Mouse (Mus musculus) midbrain, embryonic 11.5 days (tissue): ENCODE data around the gene Taf8. TPM values are rescaled to one million over a fixed set of nuclear protein-coding genes. Genes with fewer than 3 reads are reported as not detected.

ENCODE experiments used
- ATAC-seq: fragments of 200-750 bp; cut with Nextera tagmentation; 2 replicates; pipeline ENCODE4 v1.8.0; 2017; ENCODE audit warnings: moderate TSS enrichment, moderate library complexity; ENCODE audit not compliant: low FRiP score
- DNase-seq: peaks from one replicate; pipeline ENCODE4 v3.0.0; 2015; ENCODE audit warnings: low spot score; ENCODE audit errors: missing footprints
- H3K27ac ChIP-seq: fragments of 300-500 bp; sonication (generic); 2 replicates; pipeline ENCODE4 v1.5.1; 2014; ENCODE audit warnings: low read depth, low read length
- H3K27me3 ChIP-seq: fragments of 300-500 bp; sonication (generic); 2 replicates; pipeline ENCODE4 v1.6.1; 2014; ENCODE audit warnings: mild to moderate bottlenecking, low read length, moderate library complexity, mixed read lengths; ENCODE audit not compliant: control insufficient read depth, insufficient read depth
- H3K36me3 ChIP-seq: fragments of 300-500 bp; sonication (generic); 2 replicates; pipeline ENCODE4 v1.6.1; 2014; ENCODE audit warnings: mild to moderate bottlenecking, low read length, moderate library complexity, mixed read lengths; ENCODE audit not compliant: control insufficient read depth, insufficient read depth
- H3K4me1 ChIP-seq: fragments of 300-500 bp; sonication (generic); 2 replicates; pipeline ENCODE4 v1.6.1; 2014; ENCODE audit warnings: low read length; ENCODE audit not compliant: control insufficient read depth, insufficient read depth
- H3K4me2 ChIP-seq: fragments of 300-500 bp; sonication (generic); 2 replicates; pipeline ENCODE4 v1.6.1; 2014; ENCODE audit warnings: mild to moderate bottlenecking, moderate library complexity
- H3K4me3 ChIP-seq: fragments of 300-500 bp; sonication (generic); 2 replicates; pipeline ENCODE4 v1.5.1; 2014; ENCODE audit warnings: low read depth, low read length
- H3K9ac ChIP-seq: fragments of 300-500 bp; sonication (generic); 2 replicates; pipeline ENCODE4 v1.6.1; 2014; ENCODE audit warnings: low read length
- H3K9me3 ChIP-seq: fragments of 300-500 bp; sonication (generic); 2 replicates; pipeline ENCODE4 v1.6.1; 2016; ENCODE audit warnings: low read length; ENCODE audit not compliant: control insufficient read depth
- WGBS: fragments of 180-500 bp; shearing (Covaris S2); extraction: QIAGEN DNeasy Blood & Tissue Kit; methylation state at CpG from one replicate; pipeline ENCODE4 v1.1.7; 2014; 5-methylcytosine and 5-hydroxymethylcytosine counted together
- polyA plus RNA-seq: library from polyadenylated mRNA; unstranded; fragments of >200 nt; fragmentation: Nextera tagmentation; extraction: Ambion mirVana; gene quantifications from 2 replicates; pipeline ENCODE4 v1.2.1, GENCODE M21; 2014

Gene Taf8
- polyA plus RNA-seq, 1 experiment from 2014 or later = 25.5 TPM

DNA sequence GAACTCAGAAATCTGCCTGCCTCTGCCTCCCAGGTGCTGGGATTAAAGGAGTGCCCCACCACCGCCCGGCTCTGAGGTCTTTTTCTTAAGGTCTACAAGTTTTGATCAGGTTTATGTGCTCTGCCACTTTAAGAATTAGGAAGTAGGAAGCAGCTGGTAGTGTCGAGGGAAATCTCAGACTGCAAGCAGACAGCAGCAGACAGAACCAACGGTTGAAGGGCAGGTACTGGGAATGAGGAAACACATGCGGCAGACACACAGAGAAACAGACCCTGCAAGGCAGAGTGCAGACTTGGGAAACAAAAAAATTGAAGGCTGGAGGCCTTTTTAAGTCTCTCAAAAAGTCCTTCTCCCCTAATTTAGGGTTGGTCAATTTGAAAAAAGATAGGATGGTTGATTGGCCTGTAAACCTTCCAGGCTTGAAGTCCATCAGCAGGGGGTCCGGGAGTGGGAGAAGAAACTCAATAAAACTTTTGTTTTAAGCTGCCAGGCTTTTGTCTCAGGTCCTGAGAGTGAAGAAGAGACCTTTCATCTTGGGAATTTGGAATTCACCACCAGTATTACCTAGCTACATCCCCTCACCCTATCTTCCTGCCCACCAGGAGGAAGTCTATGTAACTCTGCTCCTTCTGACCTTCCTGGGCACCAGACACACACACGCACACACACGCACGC lies 7.1 kb upstream of the Taf8 start:
- DNase-seq (no peak), ATAC-seq (no peak)
- Histone ChIP-seq H3K36me3 (no peaks in the 10 kb centered on the region), H3K9me3 (no peaks in the 10 kb centered on the region), H3K27ac (no peak overlapping the region), H3K9ac (no peak overlapping the region), H3K4me1 (peaks cover 15% of the 10 kb centered on the region), H3K27me3 (no peaks in the 10 kb centered on the region), H3K4me2 (no peak overlapping the region), H3K4me3 (no peak overlapping the region)
- WGBS = 75% methylated on average over 9 of the region's 9 CpGs

DNA sequence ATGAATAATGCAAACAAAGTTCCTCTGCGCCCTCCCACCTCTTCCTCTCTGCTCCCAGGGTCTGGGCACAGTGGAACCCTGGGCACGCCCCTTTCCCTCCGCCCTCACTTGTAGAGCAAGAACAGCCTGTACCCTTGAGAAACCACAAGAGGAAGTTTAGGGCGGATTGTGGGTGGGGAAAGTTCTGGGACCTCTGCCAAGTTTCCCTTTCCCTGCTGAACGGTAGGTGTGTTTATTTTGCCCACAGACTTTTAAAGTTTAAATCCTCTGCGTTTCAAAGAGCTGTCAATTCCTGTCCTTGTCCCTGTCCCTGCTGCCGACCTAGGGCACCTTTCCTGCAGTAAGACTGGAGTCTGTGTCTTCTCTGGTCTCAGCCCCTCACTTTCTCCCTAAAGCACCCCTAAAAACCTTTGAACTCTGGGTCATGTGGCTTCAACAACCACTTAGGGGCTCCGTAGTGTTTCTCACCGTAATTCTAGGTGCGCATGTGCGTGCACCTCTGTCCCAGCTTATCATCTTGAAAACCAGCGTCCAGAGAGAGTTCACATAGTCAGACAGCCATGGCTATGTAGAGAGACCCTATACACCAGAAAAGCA lies 6.0 kb upstream of the Taf8 start:
- H3K27me3 ChIP-seq = no peaks in the 10 kb centered on the region
- H3K4me3 ChIP-seq = no peak overlapping the region
- 66% methylated on average over 12 of the region's 12 CpGs for WGBS
- ATAC-seq (no peak), DNase-seq (no peak)
- H3K36me3 ChIP-seq = no peaks in the 10 kb centered on the region
- peaks cover 15% of the 10 kb centered on the region for H3K4me1 ChIP-seq
- H3K27ac ChIP-seq = no peak overlapping the region
- H3K9me3 ChIP-seq = no peaks in the 10 kb centered on the region
- H3K9ac ChIP-seq = no peak overlapping the region
- no peak overlapping the region for H3K4me2 ChIP-seq

DNA sequence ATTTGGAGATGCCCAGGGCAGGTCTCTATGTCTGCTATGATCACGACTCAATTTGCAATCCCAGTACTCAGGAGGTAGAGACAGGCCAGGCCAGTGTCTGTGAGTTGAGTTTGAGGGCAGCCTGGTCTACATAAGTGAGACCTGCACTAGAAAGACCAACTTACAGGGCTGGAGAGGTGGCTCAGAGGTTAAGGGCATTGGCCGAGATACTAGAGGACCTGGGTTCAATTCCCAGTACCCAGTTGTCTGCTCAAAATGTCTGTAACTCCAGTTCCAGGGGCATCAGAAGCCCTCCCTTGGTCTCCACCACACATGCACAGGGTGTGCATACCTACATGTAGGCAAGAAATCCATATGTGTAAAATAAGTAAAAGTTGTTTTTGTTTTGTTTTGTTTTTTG lies 5.4 kb upstream of the Taf8 start:
- WGBS = 84% methylated on average over 2 of the region's 2 CpGs

DNA sequence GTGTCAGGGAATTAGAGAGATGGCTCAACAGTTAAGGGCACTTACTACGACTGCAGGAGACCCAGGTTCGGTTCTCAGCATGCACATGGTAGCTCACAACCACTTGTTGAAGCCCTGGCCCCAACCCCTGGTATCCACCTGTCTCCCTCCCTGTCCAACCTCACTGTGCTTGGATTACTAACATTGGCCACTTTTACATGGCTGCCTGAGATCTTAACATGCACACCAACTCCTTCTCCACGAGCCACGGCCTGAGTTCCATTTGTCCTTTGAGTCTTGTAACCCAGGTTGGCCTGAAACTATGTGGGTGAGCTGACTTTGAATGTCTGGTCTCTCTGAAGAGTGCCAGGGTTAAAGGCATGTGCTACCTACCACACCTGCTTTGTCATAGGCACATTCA lies 4.6 kb upstream of the Taf8 start:
- H3K4me1 ChIP-seq = peaks cover 15% of the 10 kb centered on the region

More for the DNA sequence above, 5.4 kb upstream of the Taf8 start:
- Histone ChIP-seq H3K4me3 (no peak overlapping the region), H3K4me2 (no peak overlapping the region), H3K36me3 (no peaks in the 10 kb centered on the region), H3K27ac (no peak overlapping the region), H3K9ac (no peak overlapping the region), H3K4me1 (peaks cover 15% of the 10 kb centered on the region), H3K27me3 (no peaks in the 10 kb centered on the region), H3K9me3 (no peaks in the 10 kb centered on the region)
- DNase-seq (no peak), ATAC-seq (no peak)

DNA sequence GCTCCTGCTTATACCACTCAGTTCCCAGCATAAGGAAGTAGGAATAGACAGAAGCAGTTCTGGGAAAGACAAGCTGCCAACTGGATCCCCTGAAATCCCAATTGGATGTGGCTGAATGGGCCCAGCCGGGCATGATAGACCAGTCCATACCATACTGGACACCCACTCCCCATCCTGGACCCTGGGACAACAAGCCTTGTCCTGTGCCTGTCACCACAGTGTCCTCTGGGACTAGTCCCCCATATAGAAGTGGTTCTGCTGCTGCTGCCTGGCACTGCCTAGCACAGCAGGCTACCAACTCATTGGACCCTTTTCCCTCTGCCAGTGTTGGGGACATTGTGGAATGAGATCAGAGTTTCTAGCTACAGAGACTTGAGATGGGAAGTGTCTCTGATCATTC lies 4.0 kb upstream of the Taf8 start:
- no peaks in the 10 kb centered on the region for H3K36me3 ChIP-seq
- DNase-seq = no peak
- no peak overlapping the region for H3K4me3 ChIP-seq
- peaks cover 16% of the 10 kb centered on the region for H3K4me1 ChIP-seq
- H3K27ac ChIP-seq = no peak overlapping the region
- no peaks in the 10 kb centered on the region for H3K9me3 ChIP-seq
- H3K4me2 ChIP-seq = no peak overlapping the region
- no peak for ATAC-seq
- no peaks in the 10 kb centered on the region for H3K27me3 ChIP-seq
- 90% methylated on average over 1 of the region's 1 CpGs for WGBS
- no peak overlapping the region for H3K9ac ChIP-seq

More for the DNA sequence above, 4.6 kb upstream of the Taf8 start:
- H3K36me3 ChIP-seq = no peaks in the 10 kb centered on the region
- DNase-seq (no peak), ATAC-seq (no peak)
- H3K4me2 ChIP-seq = no peak overlapping the region
- H3K27me3 ChIP-seq = no peaks in the 10 kb centered on the region
- H3K9me3 ChIP-seq = no peaks in the 10 kb centered on the region
- 94% methylated on average over 4 of the region's 4 CpGs for WGBS
- no peak overlapping the region for H3K4me3 ChIP-seq
- no peak overlapping the region for H3K27ac ChIP-seq
- H3K9ac ChIP-seq = no peak overlapping the region

DNA sequence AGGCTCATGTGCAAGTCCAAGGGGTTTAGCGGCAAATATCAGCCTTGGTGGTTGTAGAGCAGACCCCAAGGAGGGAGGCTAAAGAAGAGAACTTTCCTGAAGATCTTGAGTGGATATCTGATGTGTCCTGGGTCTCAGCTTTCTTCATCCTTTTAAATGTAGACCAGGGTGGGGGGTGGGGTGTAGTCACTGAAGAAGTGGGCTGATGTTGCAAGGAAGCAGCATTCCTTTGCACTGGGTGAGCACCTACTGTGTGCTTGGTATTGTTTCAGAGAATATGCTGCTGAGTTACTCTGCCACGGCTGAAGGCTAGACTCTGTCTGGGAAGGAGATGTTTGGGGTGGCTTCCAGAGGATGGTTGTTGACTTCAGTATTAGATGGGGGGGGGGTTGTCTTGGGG lies 3.5 kb upstream of the Taf8 start:
- Histone ChIP-seq H3K9ac (peak overlapping the region; percentile 69; the same call in 1 of the 2 replicates), H3K27me3 (no peaks in the 10 kb centered on the region), H3K36me3 (no peaks in the 10 kb centered on the region), H3K4me3 (peak overlapping the region; percentile 32; the same call in 1 of the 2 replicates), H3K4me2 (peak overlapping the region; percentile 69), H3K9me3 (no peaks in the 10 kb centered on the region), H3K27ac (no peak overlapping the region), H3K4me1 (peaks cover 17% of the 10 kb centered on the region)
- ATAC-seq (no peak), DNase-seq (no peak)
- WGBS = 66% methylated on average over 2 of the region's 2 CpGs

DNA sequence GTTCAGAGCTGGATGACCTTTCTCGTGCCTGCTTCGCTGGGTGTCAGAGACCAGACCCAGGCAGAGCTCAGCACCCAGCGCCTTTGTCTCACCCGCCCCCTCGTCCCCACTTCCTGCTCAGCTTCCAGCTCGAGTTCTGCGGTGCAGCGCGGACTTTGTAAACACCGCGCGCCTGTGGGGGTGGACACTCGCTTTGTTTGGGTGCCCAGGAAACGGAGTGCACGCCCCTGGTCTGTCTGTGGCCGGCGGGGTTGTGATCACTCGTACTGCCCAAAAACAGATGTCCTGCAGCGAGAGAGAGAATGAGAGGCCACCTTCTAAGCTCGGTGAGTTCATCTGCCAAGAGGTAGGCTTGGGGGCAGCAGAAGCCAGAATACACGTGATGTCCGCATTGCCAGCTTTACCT lies 2.9 kb upstream of the Taf8 start, which contains the start of gene Ccnd3:
Gene Ccnd3, plus strand, starts transcription at position 111 of the 406 bp plus-strand sequence.
- WGBS = 1% methylated on average over 22 of the region's 22 CpGs
- Histone ChIP-seq H3K27me3 (no peaks in the 10 kb centered on the region), H3K4me2 (peak within 1 kb of the TSS; percentile 69), H3K4me1 (peaks cover 17% of the 10 kb centered on the region), H3K9ac (peak within 1 kb of the TSS; percentile 69), H3K9me3 (no peaks in the 10 kb centered on the region), H3K36me3 (no peaks in the 10 kb centered on the region), H3K27ac (peak within 1 kb of the TSS; percentile 44; the same call in 1 of the 2 replicates), H3K4me3 (peak within 1 kb of the TSS; percentile 32)
- DNase-seq (peak; percentile 90), ATAC-seq (no peak; the same call in 1 of the 2 replicates)

DNA sequence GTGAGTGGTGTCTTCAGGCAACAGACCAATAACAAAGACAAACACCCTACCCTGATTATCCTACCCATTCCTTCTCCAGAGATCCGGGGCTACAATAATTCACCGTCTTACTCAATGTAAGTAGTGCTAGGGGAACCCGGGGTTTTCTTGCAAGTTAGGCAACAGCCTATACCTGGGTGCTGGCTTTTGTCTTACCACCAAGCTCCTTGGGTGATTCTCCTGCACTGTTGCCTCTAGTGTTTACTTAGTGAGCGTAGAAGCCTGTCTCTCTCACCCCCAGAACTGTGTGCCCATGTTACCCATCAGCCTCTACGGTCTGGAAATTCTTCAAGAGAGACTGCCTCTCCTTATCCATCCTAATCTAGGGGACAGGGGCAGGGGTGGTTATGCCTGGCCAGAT lies 2.1 kb upstream of the Taf8 start:
- Histone ChIP-seq H3K36me3 (no peaks in the 10 kb centered on the region), H3K4me1 (peaks cover 17% of the 10 kb centered on the region), H3K4me2 (peak overlapping the region; percentile 69), H3K9ac (no peak overlapping the region), H3K4me3 (no peak overlapping the region), H3K9me3 (no peaks in the 10 kb centered on the region), H3K27me3 (no peaks in the 10 kb centered on the region), H3K27ac (no peak overlapping the region)
- ATAC-seq = no peak
- 74% methylated on average over 5 of the region's 5 CpGs for WGBS
- DNase-seq = peak; percentile 86

DNA sequence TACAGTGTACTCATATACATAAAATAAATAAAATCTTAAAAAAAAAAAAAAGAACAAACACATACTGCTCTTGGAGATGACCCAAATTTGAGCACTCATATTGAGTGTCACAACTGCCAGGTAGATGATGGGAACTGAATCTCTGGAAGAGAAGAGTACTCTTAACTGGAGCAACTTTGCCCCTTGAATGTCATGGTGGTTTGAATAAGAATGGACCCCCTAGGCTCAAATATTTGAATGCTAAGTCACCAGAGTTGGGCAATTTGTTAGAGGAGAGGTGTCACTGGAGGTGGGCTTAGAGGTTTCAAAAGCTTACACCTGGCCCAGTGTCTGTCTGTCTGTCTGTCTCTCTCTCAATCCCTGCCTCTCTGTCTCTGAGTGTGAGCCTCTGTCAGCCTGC lies 1.6 kb upstream of the Taf8 start:
- Histone ChIP-seq H3K4me2 (no peak overlapping the region), H3K4me3 (no peak overlapping the region), H3K4me1 (peaks cover 17% of the 10 kb centered on the region), H3K27ac (no peak overlapping the region), H3K27me3 (no peaks in the 10 kb centered on the region), H3K9ac (no peak overlapping the region), H3K36me3 (no peaks in the 10 kb centered on the region), H3K9me3 (no peaks in the 10 kb centered on the region)
- ATAC-seq (no peak), DNase-seq (no peak)
